Mouse (Mus musculus): ENCODE measurements at regions not wholly inside any gene's neighbourhood (a gene's known extent, or its start where the extent isn't known, plus 50 kb on each side); places are given as distances from the start of the nearest gene placed in this dataset.

- TF ChIP-seq CTCF (IDR thresholded peaks at IDR 0.05; ENCODE audit: borderline replicate concordance, control insufficient read depth, extremely low read depth, insufficient read depth, low read length, poor library complexity) (no peak), POLR2A (IDR thresholded peaks at IDR 0.05; ENCODE audit: control insufficient read depth, extremely low read depth, insufficient read depth, low read length, poor library complexity) (no peak)
These were observed 207.1 kb upstream of the Ccdc54 start for GRCm38 (mm10) chr16:50798095-50798494.
